Mouse (Mus musculus) stomach, postnatal 0 days (tissue): ENCODE measurements around the gene Ttc9c. TPM values are rescaled to one million over a fixed set of nuclear protein-coding genes. Genes with fewer than 3 reads are reported as not detected.

ENCODE experiments used
- ATAC-seq: fragments of 200-750 bp; cut with Nextera tagmentation; 2 replicates; pipeline ENCODE4 v1.8.0; 2017; ENCODE audit not compliant: low FRiP score, low TSS enrichment
- DNase-seq: peaks from one replicate; pipeline ENCODE4 v3.0.0-alpha.2; 2016; ENCODE audit warnings: low spot score
- H3K27ac ChIP-seq: fragments of 300-500 bp; sonication (generic); replicated peaks from 2 replicates; pipeline ENCODE4 v1.5.1; 2014; ENCODE audit warnings: mild to moderate bottlenecking, control low read depth
- H3K27me3 ChIP-seq: fragments of 300-500 bp; sonication (generic); 2 replicates; pipeline ENCODE4 v1.6.1; 2014; ENCODE audit warnings: low read length; ENCODE audit not compliant: control insufficient read depth, insufficient read depth
- H3K36me3 ChIP-seq: fragments of 300-500 bp; sonication (generic); 2 replicates; pipeline ENCODE4 v1.6.1; 2014; ENCODE audit warnings: low read length, mixed read lengths; ENCODE audit not compliant: control insufficient read depth, insufficient read depth
- H3K4me1 ChIP-seq: fragments of 300-500 bp; sonication (generic); replicated peaks from 2 replicates; pipeline ENCODE4 v1.6.1; 2014; ENCODE audit warnings: antibody characterized with exemption; ENCODE audit not compliant: control insufficient read depth, insufficient read depth
- H3K4me2 ChIP-seq: fragments of 300-500 bp; sonication (generic); replicated peaks from 2 replicates; pipeline ENCODE4 v1.6.1; 2014; ENCODE audit warnings: low read depth, mild to moderate bottlenecking, control low read depth, moderate library complexity
- H3K4me3 ChIP-seq: fragments of 300-500 bp; sonication (generic); 2 replicates; pipeline ENCODE4 v1.5.1; 2014; ENCODE audit warnings: low read depth, low read length, control low read depth
- H3K9ac ChIP-seq: fragments of 300-500 bp; sonication (generic); 2 replicates; pipeline ENCODE4 v1.6.1; 2014; ENCODE audit warnings: mild to moderate bottlenecking, low read length, control low read depth, mixed read lengths
- H3K9me3 ChIP-seq: fragments of 300-500 bp; sonication (generic); 2 replicates; pipeline ENCODE4 v1.6.1; 2016; ENCODE audit warnings: low read length; ENCODE audit not compliant: control insufficient read depth
- CTCF ChIP-seq: IDR thresholded peaks from 2 replicates; pipeline ENCODE4 v1.5.1; 2016; ENCODE audit warnings: antibody characterized with exemption, low read depth, mild to moderate bottlenecking, moderate library complexity
- EP300 ChIP-seq: optimal IDR thresholded peaks from 2 replicates; pipeline ENCODE3; 2016; ENCODE audit warnings: antibody characterized with exemption
- WGBS: fragments of 180-500 bp; shearing (Covaris S2); extraction: QIAGEN DNeasy Blood & Tissue Kit; methylation state at CpG from one replicate; pipeline ENCODE4 v1.1.7; 2014; 5-methylcytosine and 5-hydroxymethylcytosine counted together
- polyA plus RNA-seq: library from polyadenylated mRNA; unstranded; fragments of >200 nt; fragmentation: Nextera tagmentation; extraction: Ambion mirVana; gene quantifications from 2 replicates; pipeline ENCODE4 v1.2.1, GENCODE M21; 2015

The Ttc9c gene
- polyA plus RNA-seq, 1 experiment from 2014 or later: 23.1 TPM

- Histone ChIP-seq H3K4me3 (no peak overlapping the region), H3K27ac (peak overlapping the region; percentile 30; the same call in 1 of the 2 replicates), H3K9me3 (no peaks in the 10 kb centered on the region), H3K9ac (no peak overlapping the region), H3K4me1 (no peaks in the 10 kb centered on the region), H3K27me3 (no peaks in the 10 kb centered on the region), H3K36me3 (peaks cover 27% of the 10 kb centered on the region), H3K4me2 (no peak overlapping the region)
- TF ChIP-seq EP300 (no peak), CTCF (no peak)
- DNase-seq: no peak
- WGBS: 74% methylated on average over 4 of the region's 4 CpGs
- no peak for ATAC-seq
Measured at GRCm38 (mm10) chr19:8832971-8833370, 13.8 kb upstream of the Ttc9c start.

DNA sequence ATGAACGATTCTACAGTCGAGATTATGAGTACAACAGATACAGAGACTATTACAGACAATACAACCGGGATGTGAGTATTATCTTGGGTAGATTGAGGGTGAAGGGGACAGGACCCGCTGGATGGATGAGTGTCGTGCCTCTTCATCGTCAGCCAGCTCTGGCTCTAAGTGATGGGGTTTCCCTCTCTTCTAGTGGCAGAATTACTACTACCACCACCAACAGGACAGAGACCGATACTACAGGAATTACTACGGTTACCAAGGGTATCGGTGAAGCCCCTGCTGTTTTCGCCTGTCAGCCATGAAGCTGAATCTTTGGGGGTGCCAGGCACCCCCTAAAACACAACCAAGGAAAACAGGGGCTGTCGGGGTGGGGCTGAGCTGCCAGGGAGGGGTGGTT lies 12.1 kb upstream of the Ttc9c start:
- Histone ChIP-seq H3K36me3 (peaks cover 37% of the 10 kb centered on the region), H3K27ac (no peak overlapping the region), H3K9ac (no peak overlapping the region), H3K4me2 (no peak overlapping the region), H3K9me3 (no peaks in the 10 kb centered on the region), H3K27me3 (no peaks in the 10 kb centered on the region), H3K4me3 (no peak overlapping the region), H3K4me1 (no peaks in the 10 kb centered on the region)
- ATAC-seq (no peak), DNase-seq (no peak)
- WGBS: 81% methylated on average over 11 of the region's 11 CpGs
- TF ChIP-seq EP300 (no peak), CTCF (peak; percentile 19; the same call in 1 of the 2 replicates)

DNA sequence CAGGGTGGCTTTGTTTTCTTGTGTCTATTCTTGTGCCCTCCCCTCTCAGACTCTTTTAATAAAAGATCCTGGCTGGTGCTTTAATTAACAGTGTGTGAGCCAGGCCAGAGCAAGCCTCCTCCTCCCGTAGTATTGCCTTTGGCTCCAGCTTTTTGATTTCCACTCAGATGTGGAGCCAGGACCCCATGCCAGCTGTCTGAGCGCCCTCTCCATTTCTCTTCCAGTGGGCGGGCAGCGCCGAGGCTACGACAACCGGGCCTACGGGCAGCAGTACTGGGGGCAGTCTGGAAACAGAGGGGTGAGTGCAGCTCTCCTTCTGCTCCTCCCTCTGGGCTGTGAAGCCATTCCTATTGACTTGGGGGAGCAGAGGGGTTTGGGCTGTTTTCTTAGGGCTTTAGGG lies 11.5 kb upstream of the Ttc9c start:
- Histone ChIP-seq H3K36me3 (peaks cover 40% of the 10 kb centered on the region), H3K4me2 (no peak overlapping the region), H3K27me3 (no peaks in the 10 kb centered on the region), H3K27ac (no peak overlapping the region), H3K4me3 (no peak overlapping the region), H3K9ac (no peak overlapping the region), H3K9me3 (no peaks in the 10 kb centered on the region), H3K4me1 (no peaks in the 10 kb centered on the region)
- no peak for DNase-seq
- WGBS: 88% methylated on average over 8 of the region's 8 CpGs
- no peak for ATAC-seq
- no peak for TF ChIP-seq EP300
- no peak for TF ChIP-seq CTCF

DNA sequence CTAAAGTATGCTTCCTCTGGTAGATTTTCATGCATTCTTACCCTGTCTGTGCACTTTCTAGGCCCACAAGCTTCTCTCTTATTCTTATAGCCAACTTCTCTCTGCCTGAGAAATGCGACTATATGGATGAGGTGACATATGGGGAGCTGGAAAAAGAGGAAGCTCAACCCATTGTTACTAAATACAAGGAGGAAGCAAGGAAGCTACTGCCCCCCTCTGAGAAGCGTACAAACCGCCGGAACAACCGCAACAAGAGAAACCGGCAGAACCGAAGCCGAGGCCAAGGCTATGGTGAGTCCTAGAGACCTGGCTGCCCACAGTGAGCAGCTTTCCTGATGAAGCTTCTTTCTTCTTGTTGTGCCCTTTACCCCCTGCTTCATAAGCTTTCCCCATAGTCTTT lies 10.5 kb upstream of the Ttc9c start, which contains the start of gene AC129217.1:
AC129217.1 (plus strand) TSS at position 114 of the 400 bp plus-strand sequence.
- no peak for DNase-seq
- 87% methylated on average over 8 of the region's 8 CpGs for WGBS

DNA sequence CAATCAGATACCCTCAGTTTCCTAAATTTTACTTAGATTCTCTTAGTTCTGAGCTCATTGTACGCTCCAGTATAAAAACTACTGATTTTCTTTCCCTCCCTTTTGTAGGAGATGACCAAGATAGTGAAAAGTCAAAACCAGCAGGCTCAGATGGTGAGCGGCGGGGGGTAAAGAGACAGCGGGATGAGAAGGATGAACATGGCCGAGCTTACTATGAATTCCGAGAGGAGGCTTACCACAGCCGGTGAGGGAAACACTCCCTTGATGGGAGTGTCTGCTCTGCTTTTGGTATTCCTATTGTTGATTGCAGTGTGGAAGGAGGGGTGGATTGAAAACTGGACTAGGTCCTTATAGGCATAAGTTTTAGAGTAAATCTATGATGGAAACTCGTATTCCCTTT lies 3.6 kb upstream of the Ttc9c start:
- DNase-seq (no peak), ATAC-seq (no peak)
- H3K27me3 ChIP-seq: no peaks in the 10 kb centered on the region
- no peak overlapping the region for H3K27ac ChIP-seq
- H3K4me2 ChIP-seq: peak overlapping the region; percentile 74
- 59% methylated on average over 8 of the region's 8 CpGs for WGBS
- 0 out of 2 replicates have a peak overlapping the region, but pooled peaks have one; percentile 31 for H3K9ac ChIP-seq
- H3K36me3 ChIP-seq: peaks cover 26% of the 10 kb centered on the region
- H3K4me1 ChIP-seq: no peaks in the 10 kb centered on the region
- no peaks in the 10 kb centered on the region for H3K9me3 ChIP-seq
- TF ChIP-seq CTCF: no peak
- no peak for TF ChIP-seq EP300
- H3K4me3 ChIP-seq: peak overlapping the region; percentile 99; the same call in 1 of the 2 replicates

More for the DNA sequence above, 10.5 kb upstream of the Ttc9c start, which contains the start of gene AC129217.1:
- no peak for TF ChIP-seq CTCF
- TF ChIP-seq EP300: no peak
- peaks cover 43% of the 10 kb centered on the region for H3K36me3 ChIP-seq
- H3K9ac ChIP-seq: no peak within 1 kb of the TSS
- no peak for ATAC-seq
- no peaks in the 10 kb centered on the region for H3K27me3 ChIP-seq
- no peaks in the 10 kb centered on the region for H3K9me3 ChIP-seq
- no peak within 1 kb of the TSS for H3K27ac ChIP-seq
- no peak within 1 kb of the TSS for H3K4me3 ChIP-seq
- H3K4me1 ChIP-seq: no peaks in the 10 kb centered on the region
- no peak within 1 kb of the TSS for H3K4me2 ChIP-seq

GRCm38 (mm10) chr19:8821146-8821545 lies 2.0 kb upstream of the Ttc9c start:
- H3K9me3 ChIP-seq: no peaks in the 10 kb centered on the region
- H3K4me1 ChIP-seq: no peaks in the 10 kb centered on the region
- peak overlapping the region; percentile 99; the same call in 1 of the 2 replicates for H3K27ac ChIP-seq
- H3K27me3 ChIP-seq: no peaks in the 10 kb centered on the region
- under 1% methylated on average over 7 of the region's 7 CpGs for WGBS
- H3K36me3 ChIP-seq: peaks cover 19% of the 10 kb centered on the region
- H3K9ac ChIP-seq: peak overlapping the region; percentile 96
- H3K4me3 ChIP-seq: peak overlapping the region; percentile 99
- no peak for ATAC-seq
- peak overlapping the region; percentile 74 for H3K4me2 ChIP-seq
- DNase-seq: no peak
- no peak for TF ChIP-seq CTCF
- no peak for TF ChIP-seq EP300
